Mouse (Mus musculus) common myeloid progenitor, adult 5-6 weeks (primary cell): ENCODE data around the gene Calcoco2. TPM values are rescaled to one million over a fixed set of nuclear protein-coding genes. Genes with fewer than 3 reads are reported as not detected.

Source experiments
- ATAC-seq: replicated peaks from 2 replicates; pipeline ENCODE4 v1.8.0; 2016; ENCODE audit warnings: low read depth, mild to moderate bottlenecking, moderate TSS enrichment, inconsistent platforms; ENCODE audit not compliant: poor library complexity, severe bottlenecking
- total RNA-seq: library from RNA; stranded (forward); fragments of 200-1000, 187-1606 nt; gene quantifications from 2 replicates; pipeline ENCODE4 v1.2.3, GENCODE M21; 2017

The Calcoco2 gene
- total RNA-seq, 1 experiment from 2014 or later = not detected

- ATAC-seq = no peak
Measured at GRCm38 (mm10) chr11:96087981-96088380, 23.8 kb downstream of the Calcoco2 start.

GRCm38 (mm10) chr11:96082682-96083081 is 29.1 kb downstream of the Calcoco2 start:
- ATAC-seq = no peak

- no peak for ATAC-seq
Measured at GRCm38 (mm10) chr11:96080736-96081135, 31.0 kb downstream of the Calcoco2 start.

- no peak for ATAC-seq
Measured at GRCm38 (mm10) chr11:96076221-96077105, 35.3 kb downstream of the Calcoco2 start.

GRCm38 (mm10) chr11:96075509-96076220 is 36.1 kb downstream of the Calcoco2 start, which contains the start of gene Atp5g1:
Gene Atp5g1 (minus strand): TSS chr11:96075670.
- ATAC-seq = peak; percentile 94

GRCm38 (mm10) chr11:96075177-96075508 is 36.6 kb downstream of the Calcoco2 start:
- ATAC-seq = peak; percentile 5; the same call in 1 of the 2 replicates

GRCm38 (mm10) chr11:96074351-96075176 is 37.2 kb downstream of the Calcoco2 start:
- ATAC-seq = no peak

- ATAC-seq = no peak
Measured at GRCm38 (mm10) chr11:96073295-96073993, 38.3 kb downstream of the Calcoco2 start.

- ATAC-seq = no peak
Measured at GRCm38 (mm10) chr11:96071013-96071412, 40.8 kb downstream of the Calcoco2 start.

GRCm38 (mm10) chr11:96070353-96070752 is 41.4 kb downstream of the Calcoco2 start:
- ATAC-seq = no peak

- no peak for ATAC-seq
Measured at GRCm38 (mm10) chr11:96068231-96068630, 43.5 kb downstream of the Calcoco2 start.

GRCm38 (mm10) chr11:96065215-96065911 is 46.4 kb downstream of the Calcoco2 start, which contains the start of gene Ube2z:
Gene Ube2z (minus strand): TSS chr11:96065388.
- ATAC-seq = peak; percentile 99

GRCm38 (mm10) chr11:96064521-96065214 is 47.1 kb downstream of the Calcoco2 start:
- peak; percentile 54 for ATAC-seq

GRCm38 (mm10) chr11:96058309-96058708 is 53.5 kb downstream of the Calcoco2 start:
- ATAC-seq = no peak

GRCm38 (mm10) chr11:96050854-96051253 is 60.9 kb downstream of the Calcoco2 start:
- no peak for ATAC-seq

GRCm38 (mm10) chr11:96049939-96050338 is 61.8 kb downstream of the Calcoco2 start:
- ATAC-seq = no peak
